Mouse (Mus musculus) lung, postnatal 0 days (tissue): ENCODE measurements around the gene Slc17a9.

Source experiments
- CTCF ChIP-seq: IDR thresholded peaks from 2 replicates; pipeline ENCODE4 v1.5.1; 2016; ENCODE audit warnings: antibody characterized with exemption, mild to moderate bottlenecking
- EP300 ChIP-seq: IDR thresholded peaks from 2 replicates; pipeline ENCODE4 v1.6.1; 2016; ENCODE audit warnings: antibody characterized with exemption, mild to moderate bottlenecking, control low read depth

DNA sequence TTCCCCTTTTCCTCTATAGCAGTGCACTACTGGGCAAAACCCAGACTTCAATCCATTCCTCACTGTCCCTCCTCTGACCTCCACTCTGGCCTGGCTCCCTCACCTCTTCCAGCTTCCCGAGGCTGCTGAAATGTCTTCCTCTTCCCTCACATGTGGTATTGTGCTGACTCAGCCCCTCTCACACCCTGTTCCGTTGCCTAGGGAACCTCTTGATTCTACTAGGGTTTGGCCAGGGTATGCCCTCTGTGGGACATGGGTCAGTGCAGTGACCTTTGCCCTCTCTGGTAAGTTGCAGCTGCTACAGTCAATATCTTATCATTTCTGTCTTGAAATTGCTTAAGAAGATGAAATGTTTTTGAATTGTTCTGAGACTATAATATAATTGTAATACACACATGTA lies 31.7 kb downstream of the Slc17a9 start:
- no peak for TF ChIP-seq CTCF
- TF ChIP-seq EP300: no peak
